In the genomic region with DNA sequence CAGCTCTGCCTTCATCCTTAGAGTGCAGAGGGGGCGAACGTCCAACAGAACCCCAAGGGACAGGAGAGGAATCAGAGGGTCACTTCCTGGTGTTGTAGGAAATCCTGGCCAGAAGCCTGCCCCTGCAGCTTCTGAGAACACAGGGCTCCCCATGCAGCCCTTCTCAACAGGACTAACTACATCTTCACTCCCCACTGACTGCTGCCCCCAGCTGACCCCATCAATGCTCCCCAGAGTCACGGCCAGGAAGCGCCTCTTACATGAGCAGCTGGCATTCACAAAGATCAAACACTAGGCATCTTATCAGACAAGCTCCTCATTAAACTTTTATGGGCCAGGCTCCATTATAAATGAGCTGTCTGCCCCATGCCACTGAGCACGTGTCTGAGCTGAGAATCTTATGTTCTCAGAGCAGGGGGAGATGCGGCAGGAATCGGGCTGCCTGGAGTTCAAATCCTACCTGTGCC, we compare ENCODE assay signal across 11 mouse cellular contexts.
DNase-seq lines count a peak whose midpoint lies in the region; ATAC-seq and TF ChIP-seq lines count a peak whose summit lies in the region.
"Had no signal": no experiment of that assay in that cellular context is flagged by ENCODE, and none has a peak within 500 bp of the region (broad histone marks: within the 10 kb centered on the region; RNA-seq: fewer than 3 reads in every experiment).

No protein-coding gene starts in this region.

- no peak for TF ChIP-seq EP300 in lung, postnatal 0 days (IDR thresholded peaks at IDR 0.05)

- no peak for TF ChIP-seq CTCF in lung, postnatal 0 days (IDR thresholded peaks at IDR 0.05)
- TF ChIP-seq CTCF in lung, adult 2 months (IDR thresholded peaks at IDR 0.05; ENCODE audit: insufficient read depth, low read length), result no peak

- no peak for TF ChIP-seq POLR2A in lung, adult 2 months (IDR thresholded peaks at IDR 0.05; ENCODE audit: borderline replicate concordance, extremely low read depth, low read depth, low read length)

- H3K36me3 ChIP-seq in lung, postnatal 0 days (ENCODE audit: insufficient read depth, low read length), result no peaks in the 10 kb centered on the region
- H3K36me3 ChIP-seq: heart, embryonic 15.5 days had no signal

- no peak overlapping the region for H3K9ac ChIP-seq in lung, postnatal 0 days (replicated peaks; ENCODE audit: low read depth)
- H3K9ac ChIP-seq: embryonic facial prominence, embryonic 13.5 days; heart, embryonic 15.5 days; liver, embryonic 14.5 days had no signal

- no peaks in the 10 kb centered on the region for H3K27me3 ChIP-seq in lung, postnatal 0 days (replicated peaks; ENCODE audit: insufficient read depth, low read length)
- H3K27me3 ChIP-seq: embryonic facial prominence, embryonic 13.5 days; heart, embryonic 15.5 days had no signal

- ATAC-seq in lung, postnatal 0 days, result peak; percentile 33

- H3K4me1 ChIP-seq in lung, postnatal 0 days (ENCODE audit: insufficient read depth, low read depth, low read length), result no peaks in the 10 kb centered on the region
- H3K4me1 ChIP-seq in lung, adult 2 months (ENCODE audit: control insufficient read depth, insufficient read depth, low read length), result no peaks in the 10 kb centered on the region

- no peak overlapping the region for H3K27ac ChIP-seq in lung, postnatal 0 days (ENCODE audit: low read length)
- H3K27ac ChIP-seq: embryonic facial prominence, embryonic 13.5 days; heart, embryonic 15.5 days; liver, embryonic 14.5 days had no signal

- H3K4me3 ChIP-seq in lung, postnatal 0 days (ENCODE audit: low read depth, low read length), result no peak overlapping the region
- no peak overlapping the region for H3K4me3 ChIP-seq in lung, adult 2 months (replicated peaks; ENCODE audit: extremely low read depth, low read depth, low read length)
- H3K4me3 ChIP-seq: embryonic facial prominence, embryonic 13.5 days; heart, embryonic 15.5 days had no signal

- 25% methylated on average over 7 of the region's 7 CpGs for WGBS in lung, postnatal 0 days
- 35% methylated on average over 7 of the region's 7 CpGs for WGBS in lung, adult 2 months

- no peak overlapping the region for H3K4me2 ChIP-seq in lung, postnatal 0 days (replicated peaks; ENCODE audit: low read depth, low read length)
- H3K4me2 ChIP-seq: embryonic facial prominence, embryonic 13.5 days; heart, embryonic 15.5 days had no signal

- H3K9me3 ChIP-seq in lung, postnatal 0 days (ENCODE audit: low read length), result no peaks in the 10 kb centered on the region
- H3K9me3 ChIP-seq: embryonic facial prominence, embryonic 13.5 days; heart, embryonic 15.5 days had no signal

- no peak for DNase-seq in lung, postnatal 0 days (ENCODE audit: low spot score)
- no peak for DNase-seq in lung, adult 2 months
- peak; percentile 59 for DNase-seq in heart, postnatal 4 days
- peak; percentile 75 for DNase-seq in kidney, postnatal 14 days
- DNase-seq in retina, embryonic 14.5 days (ENCODE audit: low spot score), result peak; percentile 65
- no peak for DNase-seq in layer of hippocampus, adult 18-20 months (ENCODE audit: low spot score in 2 of 2)
- DNase-seq in thymus, postnatal 14 days, result no peak
- DNase-seq: thymus, postnatal 25 days had no signal

Comparison
In these comparisons a context has a peak if more than half of its experiments do, and no peak if none do; other contexts are left out.
1. DNase-seq: peak in heart, postnatal 4 days (single experiment), kidney, postnatal 14 days (single experiment) and retina, embryonic 14.5 days (single experiment); none in lung, postnatal 0 days (single experiment), lung, adult 2 months (single experiment), layer of hippocampus, adult 18-20 months (0 of 2) and thymus, postnatal 14 days (single experiment).